Mouse (Mus musculus): Measurements from ENCODE around the gene Gipc3. TPM values are rescaled to one million over a fixed set of nuclear protein-coding genes. Genes with fewer than 3 reads are reported as not detected.

The Gipc3 gene
- polyA plus RNA-seq, 1 experiment from 2014 or later: not detected

DNA sequence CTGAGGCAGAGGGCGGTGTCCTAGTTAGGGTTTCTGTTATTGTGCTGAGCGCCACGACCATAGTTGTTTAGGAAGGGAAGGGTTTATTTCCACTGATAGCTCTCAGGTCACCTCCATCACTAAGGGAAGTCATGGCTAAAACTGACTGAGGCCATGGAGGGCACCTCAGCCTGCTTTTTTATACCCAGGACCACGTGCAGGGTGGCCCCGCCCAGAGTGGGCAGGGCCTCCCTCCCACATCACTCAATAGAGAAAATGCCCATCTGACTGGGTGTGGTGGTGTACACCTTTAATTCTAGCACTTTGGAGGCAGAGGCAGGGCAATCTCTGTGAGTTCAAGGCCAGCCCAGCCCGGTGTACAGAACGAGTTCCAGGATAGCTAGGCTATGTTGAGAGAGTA is 28.9 kb downstream of the Gipc3 start:
- no peaks in the 10 kb centered on the region for H3K27me3 ChIP-seq (ENCODE audit: control insufficient read depth, insufficient read depth, low read length)
- WGBS: 79% methylated on average over 7 of the region's 7 CpGs
- H3K36me3 ChIP-seq (ENCODE audit: control insufficient read depth, insufficient read depth, low read length): peaks cover 29% of the 10 kb centered on the region

DNA sequence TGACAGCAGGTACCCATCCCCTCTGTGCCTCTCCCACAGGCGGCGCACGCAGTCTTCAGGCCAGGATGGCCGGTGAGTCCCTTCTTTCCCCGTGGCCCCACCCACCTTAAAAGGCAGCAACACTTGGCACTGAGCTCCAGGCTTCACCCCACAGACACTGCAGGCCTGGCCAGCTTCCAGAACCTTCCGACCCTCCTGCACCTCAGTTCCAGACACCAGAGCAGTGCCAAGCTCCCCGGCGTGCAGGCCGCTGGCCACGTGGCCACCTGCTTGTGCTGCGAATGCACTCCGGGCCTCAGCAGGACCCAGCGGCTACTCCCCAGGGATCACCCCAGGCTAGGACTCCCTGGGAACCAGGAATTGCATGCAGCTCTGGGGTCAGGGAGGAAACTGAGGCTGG is 29.5 kb downstream of the Gipc3 start:
- Histone ChIP-seq H3K9ac (ENCODE audit: low read length) (no peak overlapping the region), H3K4me1 (ENCODE audit: control insufficient read depth, insufficient read depth, low read length) (0 out of 2 replicates have a peak, but pooled peaks cover 5% of the 10 kb centered on the region), H3K4me3 (ENCODE audit: low read depth, low read length) (no peak overlapping the region), H3K36me3 (ENCODE audit: control insufficient read depth, insufficient read depth, low read length) (peaks cover 35% of the 10 kb centered on the region), H3K27ac (ENCODE audit: low read depth, low read length) (no peak overlapping the region), H3K4me2 (ENCODE audit: low read depth) (no peak overlapping the region), H3K27me3 (ENCODE audit: control insufficient read depth, insufficient read depth, low read length) (no peaks in the 10 kb centered on the region), H3K9me3 (ENCODE audit: control insufficient read depth, low read length) (no peaks in the 10 kb centered on the region)
- ATAC-seq (ENCODE audit: insufficient read depth, low FRiP score, low TSS enrichment) (no peak), DNase-seq (ENCODE audit: low spot score) (no peak)
- WGBS: 97% methylated on average over 13 of the region's 13 CpGs

More for the DNA sequence above, 28.9 kb downstream of the Gipc3 start:
- no peak overlapping the region for H3K27ac ChIP-seq (ENCODE audit: low read depth, low read length)
- DNase-seq (ENCODE audit: low spot score) (no peak), ATAC-seq (ENCODE audit: insufficient read depth, low FRiP score, low TSS enrichment) (no peak)
- H3K4me3 ChIP-seq (ENCODE audit: low read depth, low read length): no peak overlapping the region
- H3K9ac ChIP-seq (ENCODE audit: low read length): no peak overlapping the region
- H3K4me2 ChIP-seq (ENCODE audit: low read depth): no peak overlapping the region
- H3K4me1 ChIP-seq (ENCODE audit: control insufficient read depth, insufficient read depth, low read length): peaks cover 6% of the 10 kb centered on the region
- H3K9me3 ChIP-seq (ENCODE audit: control insufficient read depth, low read length): no peaks in the 10 kb centered on the region

DNA sequence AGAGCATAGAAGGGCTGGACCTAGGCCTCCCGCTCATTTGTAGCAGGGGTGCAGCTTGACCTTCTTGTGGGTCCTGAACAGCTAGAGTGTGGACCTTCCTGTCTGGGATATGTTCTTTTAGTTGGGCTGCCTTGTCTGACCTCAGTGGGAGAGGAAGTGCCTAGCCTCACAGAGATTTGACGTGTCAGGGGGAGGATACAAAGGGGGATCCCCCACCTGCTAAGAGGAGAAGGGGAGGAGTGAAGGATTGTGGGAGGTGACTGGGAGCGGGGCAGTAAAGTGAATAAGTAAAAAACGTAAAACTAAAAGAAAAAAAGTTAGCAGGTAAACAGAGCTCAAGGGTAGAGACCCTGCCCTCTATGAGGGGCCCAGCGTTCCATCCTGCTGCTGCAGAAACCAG is 33.5 kb downstream of the Gipc3 start:
- ATAC-seq (ENCODE audit: insufficient read depth, low FRiP score, low TSS enrichment): no peak
- no peak for DNase-seq (ENCODE audit: low spot score)
- H3K9me3 ChIP-seq (ENCODE audit: control insufficient read depth, low read length): no peaks in the 10 kb centered on the region
- no peak overlapping the region for H3K4me3 ChIP-seq (ENCODE audit: low read depth, low read length)
- WGBS: 95% methylated on average over 5 of the region's 5 CpGs
- H3K9ac ChIP-seq (ENCODE audit: low read length): no peak overlapping the region
- H3K27ac ChIP-seq (ENCODE audit: low read depth, low read length): no peak overlapping the region
- no peaks in the 10 kb centered on the region for H3K27me3 ChIP-seq (ENCODE audit: control insufficient read depth, insufficient read depth, low read length)
- no peak overlapping the region for H3K4me2 ChIP-seq (ENCODE audit: low read depth)
- no peaks in the 10 kb centered on the region for H3K4me1 ChIP-seq (ENCODE audit: control insufficient read depth, insufficient read depth, low read length)
- peaks cover 47% of the 10 kb centered on the region for H3K36me3 ChIP-seq (ENCODE audit: control insufficient read depth, insufficient read depth, low read length)

DNA sequence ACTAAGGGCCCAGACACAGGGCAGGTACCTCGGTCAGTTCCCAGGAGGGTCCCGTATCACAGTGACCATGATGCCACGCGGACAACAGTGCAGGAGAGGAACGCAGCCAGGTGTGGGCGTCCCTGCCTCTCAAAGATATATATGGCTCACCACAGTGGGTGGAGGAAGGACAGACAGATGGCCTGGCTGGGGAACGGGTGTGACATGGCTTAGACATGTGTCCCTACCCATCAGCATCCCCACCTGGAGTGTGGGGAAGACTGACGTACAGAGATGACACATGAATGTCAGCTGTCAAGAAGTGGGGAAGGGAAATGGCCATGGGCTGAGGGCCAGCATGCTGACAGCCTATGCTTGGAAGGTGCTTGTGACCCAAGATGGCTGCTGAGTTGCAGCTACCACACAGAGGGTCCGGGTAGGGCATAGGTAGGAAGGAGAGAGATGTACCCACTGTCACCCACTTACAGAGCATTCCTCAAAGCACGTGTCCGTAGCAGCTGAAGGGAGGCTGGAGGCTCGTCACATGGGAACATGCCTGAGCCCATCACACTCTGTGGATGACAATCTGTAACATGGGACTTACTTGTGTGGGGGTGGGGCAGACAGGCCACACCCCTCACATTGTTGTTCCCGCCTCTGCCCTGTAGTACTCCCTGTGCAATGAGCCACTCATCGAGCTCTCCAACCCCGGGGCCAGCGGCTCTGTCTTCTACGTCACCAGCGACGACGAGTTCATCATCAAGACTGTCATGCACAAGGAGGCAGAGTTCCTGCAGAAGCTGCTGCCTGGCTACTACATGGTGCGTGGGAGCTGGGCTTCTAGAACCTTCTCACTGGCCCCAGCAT is 36.0 kb downstream of the Gipc3 start:
- ATAC-seq (ENCODE audit: insufficient read depth, low FRiP score, low TSS enrichment): no peak

DNA sequence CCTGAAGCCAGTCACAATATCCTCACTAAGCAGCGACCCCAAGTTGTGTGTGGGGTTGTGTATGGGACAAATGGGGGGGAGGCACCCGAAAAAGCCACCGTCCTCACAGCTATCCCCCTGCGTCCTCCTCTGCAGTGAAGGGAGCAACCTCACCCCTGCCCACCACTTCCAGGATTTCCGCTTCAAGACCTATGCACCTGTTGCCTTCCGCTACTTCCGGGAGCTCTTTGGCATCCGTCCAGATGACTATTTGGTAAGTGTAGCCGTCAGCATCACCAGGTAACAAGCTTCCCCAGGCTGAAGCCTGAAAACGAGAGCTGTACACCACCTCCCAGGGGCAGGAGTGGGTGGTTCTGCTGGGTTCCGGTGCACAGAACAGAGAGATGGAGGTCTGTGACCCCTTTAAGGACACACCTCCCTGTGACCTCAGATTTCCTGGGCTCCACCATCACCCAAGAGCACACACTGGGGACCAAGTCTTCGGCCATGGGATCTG is 36.8 kb downstream of the Gipc3 start:
- no peak overlapping the region for H3K4me2 ChIP-seq (ENCODE audit: low read depth)
- 96% methylated on average over 12 of the region's 12 CpGs for WGBS
- DNase-seq (ENCODE audit: low spot score) (no peak), ATAC-seq (ENCODE audit: insufficient read depth, low FRiP score, low TSS enrichment) (no peak)
- H3K4me1 ChIP-seq (ENCODE audit: control insufficient read depth, insufficient read depth, low read length): no peaks in the 10 kb centered on the region; the same call in 1 of the 2 replicates
- H3K27me3 ChIP-seq (ENCODE audit: control insufficient read depth, insufficient read depth, low read length): no peaks in the 10 kb centered on the region
- no peaks in the 10 kb centered on the region for H3K9me3 ChIP-seq (ENCODE audit: control insufficient read depth, low read length)
- no peak overlapping the region for H3K4me3 ChIP-seq (ENCODE audit: low read depth, low read length)
- peaks cover 36% of the 10 kb centered on the region for H3K36me3 ChIP-seq (ENCODE audit: control insufficient read depth, insufficient read depth, low read length)
- no peak overlapping the region for H3K27ac ChIP-seq (ENCODE audit: low read depth, low read length)
- no peak overlapping the region for H3K9ac ChIP-seq (ENCODE audit: low read length)

More for the DNA sequence above, 36.0 kb downstream of the Gipc3 start:
- H3K4me1 ChIP-seq (ENCODE audit: control insufficient read depth, insufficient read depth, low read length): no peaks in the 10 kb centered on the region; the same call in 1 of the 2 replicates
- H3K36me3 ChIP-seq (ENCODE audit: control insufficient read depth, insufficient read depth, low read length): peaks cover 37% of the 10 kb centered on the region
- no peak overlapping the region for H3K9ac ChIP-seq (ENCODE audit: low read length)
- WGBS: 95% methylated on average over 21 of the region's 21 CpGs
- no peak for DNase-seq (ENCODE audit: low spot score)
- no peaks in the 10 kb centered on the region for H3K27me3 ChIP-seq (ENCODE audit: control insufficient read depth, insufficient read depth, low read length)
- H3K4me2 ChIP-seq (ENCODE audit: low read depth): no peak overlapping the region
- H3K4me3 ChIP-seq (ENCODE audit: low read depth, low read length): no peak overlapping the region
- H3K9me3 ChIP-seq (ENCODE audit: control insufficient read depth, low read length): no peaks in the 10 kb centered on the region
- H3K27ac ChIP-seq (ENCODE audit: low read depth, low read length): no peak overlapping the region

DNA sequence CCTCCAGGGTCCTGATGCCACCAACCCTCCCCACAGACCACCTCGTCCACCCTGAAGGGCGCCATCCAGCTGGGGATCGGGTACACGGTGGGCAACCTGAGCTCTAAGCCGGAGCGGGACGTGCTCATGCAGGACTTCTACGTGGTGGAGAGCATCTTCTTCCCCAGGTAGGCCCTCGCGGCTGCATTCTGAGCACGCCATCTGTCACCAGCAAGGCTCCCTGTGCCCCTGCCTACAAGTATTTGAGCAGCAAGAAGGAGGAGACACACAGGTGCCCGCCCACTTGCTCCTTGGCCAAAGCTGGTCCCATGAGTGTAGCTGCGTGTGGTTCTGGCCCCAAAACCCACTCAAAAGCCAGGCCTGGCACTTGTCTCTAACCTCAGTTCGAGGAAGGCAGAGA is 37.4 kb downstream of the Gipc3 start:
- Histone ChIP-seq H3K9ac (ENCODE audit: low read length) (no peak overlapping the region), H3K4me2 (ENCODE audit: low read depth) (no peak overlapping the region), H3K27ac (ENCODE audit: low read depth, low read length) (no peak overlapping the region), H3K4me3 (ENCODE audit: low read depth, low read length) (no peak overlapping the region), H3K36me3 (ENCODE audit: control insufficient read depth, insufficient read depth, low read length) (peaks cover 33% of the 10 kb centered on the region), H3K9me3 (ENCODE audit: control insufficient read depth, low read length) (no peaks in the 10 kb centered on the region), H3K4me1 (ENCODE audit: control insufficient read depth, insufficient read depth, low read length) (no peaks in the 10 kb centered on the region; the same call in 1 of the 2 replicates), H3K27me3 (ENCODE audit: control insufficient read depth, insufficient read depth, low read length) (no peaks in the 10 kb centered on the region)
- WGBS: 94% methylated on average over 14 of the region's 14 CpGs
- no peak for DNase-seq (ENCODE audit: low spot score)
- no peak for ATAC-seq (ENCODE audit: insufficient read depth, low FRiP score, low TSS enrichment)

DNA sequence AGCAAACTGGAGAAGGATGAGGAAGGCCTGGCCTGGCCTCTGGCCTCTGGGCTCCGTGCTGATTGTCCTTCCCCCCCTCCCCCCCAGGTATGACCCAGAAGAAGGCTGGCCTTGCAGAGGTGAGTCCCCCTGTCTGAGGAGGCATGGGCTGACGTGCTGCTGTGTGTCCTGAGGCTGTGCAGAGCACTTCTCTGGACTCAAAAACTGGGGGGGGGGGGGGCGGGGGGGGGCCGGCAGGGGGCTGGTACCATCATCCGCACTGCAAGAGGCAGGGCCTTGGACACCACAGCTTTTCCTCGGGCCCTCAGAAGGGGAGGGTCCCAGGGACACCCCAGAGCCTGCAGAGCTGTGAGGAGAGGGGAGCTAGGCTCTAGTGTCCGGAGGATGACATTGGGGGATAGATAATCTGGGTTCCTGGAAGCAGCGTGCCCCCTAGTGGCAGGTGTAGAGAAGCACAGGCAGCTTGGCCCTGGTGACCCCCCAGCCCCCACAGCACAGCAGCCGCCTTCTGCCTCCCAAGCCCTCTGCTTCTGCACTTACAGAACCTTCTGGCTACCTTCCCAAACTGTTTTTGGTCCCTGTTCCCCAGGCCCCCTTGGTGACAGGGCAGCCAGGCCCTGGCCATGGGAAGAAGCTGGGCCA is 38.3 kb downstream of the Gipc3 start:
- ATAC-seq (ENCODE audit: insufficient read depth, low FRiP score, low TSS enrichment): peak; percentile 51; the same call in 1 of the 2 replicates
- H3K36me3 ChIP-seq (ENCODE audit: control insufficient read depth, insufficient read depth, low read length): peaks cover 27% of the 10 kb centered on the region

DNA sequence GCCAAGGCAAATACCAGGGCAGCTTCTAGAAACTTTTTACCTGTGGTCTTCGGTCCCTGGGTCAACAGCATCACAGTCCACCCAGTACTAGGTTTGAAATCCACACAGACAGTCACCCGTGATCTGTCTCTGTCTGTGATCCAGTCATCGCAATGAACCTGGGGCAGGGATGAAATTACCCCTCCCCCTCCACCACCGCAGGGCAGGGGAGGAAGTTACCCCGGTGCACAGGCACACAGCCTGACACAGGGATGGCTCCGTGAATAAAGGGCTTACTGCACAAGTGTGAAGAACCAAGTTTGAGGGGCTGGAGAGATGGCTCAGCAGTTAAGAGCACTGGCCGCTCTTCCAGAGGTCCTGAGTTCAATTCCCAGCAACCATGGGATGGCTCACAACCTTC is 39.3 kb downstream of the Gipc3 start:
- no peak overlapping the region for H3K27ac ChIP-seq (ENCODE audit: low read depth, low read length)
- no peaks in the 10 kb centered on the region; the same call in 1 of the 2 replicates for H3K4me1 ChIP-seq (ENCODE audit: control insufficient read depth, insufficient read depth, low read length)
- H3K9ac ChIP-seq (ENCODE audit: low read length): no peak overlapping the region
- no peak for ATAC-seq (ENCODE audit: insufficient read depth, low FRiP score, low TSS enrichment)
- H3K36me3 ChIP-seq (ENCODE audit: control insufficient read depth, insufficient read depth, low read length): peaks cover 18% of the 10 kb centered on the region
- no peak overlapping the region for H3K4me2 ChIP-seq (ENCODE audit: low read depth)
- no peaks in the 10 kb centered on the region for H3K27me3 ChIP-seq (ENCODE audit: control insufficient read depth, insufficient read depth, low read length)
- no peak overlapping the region for H3K4me3 ChIP-seq (ENCODE audit: low read depth, low read length)
- no peak for DNase-seq (ENCODE audit: low spot score)
- H3K9me3 ChIP-seq (ENCODE audit: control insufficient read depth, low read length): no peaks in the 10 kb centered on the region
- 83% methylated on average over 7 of the region's 7 CpGs for WGBS

More for the DNA sequence above, 38.3 kb downstream of the Gipc3 start:
- DNase-seq (ENCODE audit: low spot score): peak; percentile 48
- no peak overlapping the region for H3K9ac ChIP-seq (ENCODE audit: low read length)
- no peaks in the 10 kb centered on the region for H3K9me3 ChIP-seq (ENCODE audit: control insufficient read depth, low read length)
- no peaks in the 10 kb centered on the region for H3K27me3 ChIP-seq (ENCODE audit: control insufficient read depth, insufficient read depth, low read length)
- no peak overlapping the region for H3K4me2 ChIP-seq (ENCODE audit: low read depth)
- WGBS: 25% methylated on average over 7 of the region's 9 CpGs
- H3K4me3 ChIP-seq (ENCODE audit: low read depth, low read length): no peak overlapping the region
- H3K27ac ChIP-seq (ENCODE audit: low read depth, low read length): no peak overlapping the region
- H3K4me1 ChIP-seq (ENCODE audit: control insufficient read depth, insufficient read depth, low read length): no peaks in the 10 kb centered on the region; the same call in 1 of the 2 replicates
